Mouse (Mus musculus) left cerebral cortex, adult 8-10 months (tissue): ENCODE data around the gene Agfg1. TPM values are rescaled to one million over a fixed set of nuclear protein-coding genes. Genes with fewer than 3 reads are reported as not detected.

Experiments
- DNase-seq, 2 experiments: peaks; one replicate each; pipeline ENCODE4 v3.0.0; 2022; ENCODE audit warnings: low spot score in 2 of 2
- total RNA-seq, 4 experiments: library from RNA; stranded (reverse); gene quantifications; 2 replicates each; pipeline ENCODE4 v1.2.4; 2022

Gene Agfg1
- total RNA-seq = 10 to 100 TPM; 59.0 to 69.1 (median 62.1) TPM

DNA sequence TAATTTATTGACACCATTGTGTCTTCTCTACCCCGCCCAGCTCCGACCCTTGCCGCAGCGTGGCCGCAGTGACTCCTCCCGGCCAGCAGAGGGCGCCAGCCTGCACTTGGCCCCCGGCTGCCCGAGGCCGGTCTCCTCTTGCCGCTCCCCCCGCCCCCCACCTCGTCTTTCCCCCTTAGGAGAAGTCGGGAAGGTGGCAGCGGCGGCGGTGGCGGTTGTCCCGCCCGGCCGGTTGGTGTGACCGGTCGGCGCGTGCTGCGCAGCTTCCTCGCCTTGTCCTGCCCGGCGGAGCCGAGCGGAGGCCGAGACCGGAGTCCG, at the start of gene Agfg1:
Agfg1 (plus strand) TSS at position 188 of the 318 bp plus-strand sequence.
- DNase-seq = peak; percentile 84 to 87

DNA sequence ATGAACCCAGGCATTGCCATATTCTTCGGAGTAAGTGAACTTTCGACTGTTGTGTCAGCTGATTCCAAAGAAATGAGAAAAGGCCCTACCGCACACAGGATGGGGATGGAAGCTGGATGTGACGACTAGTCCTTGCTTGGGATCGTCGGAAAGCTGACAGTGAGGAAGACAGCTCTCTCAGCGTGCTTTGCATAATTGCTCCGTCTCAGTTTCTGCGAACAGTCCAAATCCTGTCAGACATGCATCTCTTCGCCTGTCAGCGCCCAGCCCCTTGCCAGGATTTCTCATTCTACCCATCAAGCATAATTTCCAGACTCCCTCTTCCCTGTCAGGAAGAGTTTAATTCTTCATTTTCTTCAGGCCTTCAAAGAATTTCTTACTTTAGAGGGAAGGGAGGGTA, 48.2 kb upstream of the Agfg1 start:
- DNase-seq = no peak

DNA sequence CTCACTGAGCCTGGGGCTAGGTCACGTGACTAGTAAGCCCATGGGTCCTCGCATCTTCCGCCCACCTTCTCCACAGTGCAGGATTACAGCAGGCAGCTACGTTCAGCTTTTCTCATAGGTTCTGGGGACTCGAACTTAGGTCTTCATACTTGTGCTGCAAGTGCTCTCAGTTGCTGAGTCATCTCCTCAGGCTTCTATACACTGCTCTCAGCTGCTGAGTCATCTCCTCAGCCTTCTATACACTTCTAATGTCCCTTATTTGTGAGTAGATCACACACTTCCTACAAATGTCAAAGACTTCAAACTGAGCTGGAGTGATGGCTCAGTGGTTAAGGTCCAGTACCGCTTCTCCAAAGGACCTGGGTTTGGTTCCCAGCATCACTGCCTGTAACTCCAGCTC, 47.0 kb upstream of the Agfg1 start:
- no peak for DNase-seq

DNA sequence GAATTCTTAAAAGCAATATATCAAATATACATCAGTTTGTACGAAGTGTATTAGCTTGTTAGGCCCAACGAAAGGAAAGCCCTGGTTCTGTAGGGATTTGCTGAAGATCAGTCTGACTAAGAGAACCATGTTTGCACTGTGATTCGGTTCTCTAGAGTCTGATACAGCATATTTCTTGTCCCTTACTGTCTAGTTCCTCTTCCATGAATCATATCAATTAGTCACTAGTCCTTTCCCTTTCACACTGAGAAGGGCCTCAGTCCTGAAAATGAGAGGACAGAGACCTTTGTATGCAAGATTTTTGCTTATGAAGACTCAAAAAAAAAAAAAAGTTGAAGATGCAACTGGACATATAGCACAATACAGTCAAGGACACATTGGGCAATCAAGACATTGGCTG, 46.2 kb upstream of the Agfg1 start:
- DNase-seq = no peak

DNA sequence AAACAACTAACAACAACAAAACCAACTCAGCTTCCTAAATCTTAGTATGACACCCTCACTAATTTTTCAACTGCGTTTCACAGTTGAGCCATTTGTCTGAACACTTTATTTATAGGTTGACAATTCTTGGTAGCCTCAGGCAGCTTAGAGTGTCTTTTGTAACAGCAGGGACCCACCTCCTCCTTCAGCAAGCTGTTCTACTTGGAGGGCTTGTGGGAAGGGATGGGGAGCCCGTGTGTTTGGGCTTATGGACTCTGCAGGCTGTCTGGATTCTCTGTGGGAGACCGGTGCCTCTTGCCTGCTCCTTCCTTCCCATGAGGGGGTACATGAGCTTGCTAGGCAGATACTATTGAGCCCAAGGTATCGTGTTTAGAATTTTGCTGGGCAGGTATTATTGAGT, 45.3 kb upstream of the Agfg1 start:
- DNase-seq = peak in 1 of 2 experiments; percentile 60

DNA sequence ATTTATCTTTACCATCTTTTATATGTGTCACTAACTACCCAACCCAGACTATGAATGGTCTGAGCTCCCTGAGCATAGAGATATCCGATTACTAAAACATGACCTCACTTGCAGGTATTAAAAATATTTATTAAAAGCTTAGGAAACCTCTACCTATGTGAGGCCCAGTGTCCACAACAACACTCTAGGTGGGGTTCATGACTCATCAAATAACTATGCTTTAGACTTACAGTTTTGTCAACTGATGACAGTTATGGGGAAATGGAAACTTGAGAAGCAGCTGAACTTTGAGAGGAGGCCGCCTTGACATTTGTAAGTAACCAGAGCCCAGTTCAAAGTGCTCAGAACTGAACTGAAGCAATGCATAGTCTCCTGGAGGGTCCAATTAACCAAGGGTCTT, 44.1 kb upstream of the Agfg1 start:
- no peak for DNase-seq

DNA sequence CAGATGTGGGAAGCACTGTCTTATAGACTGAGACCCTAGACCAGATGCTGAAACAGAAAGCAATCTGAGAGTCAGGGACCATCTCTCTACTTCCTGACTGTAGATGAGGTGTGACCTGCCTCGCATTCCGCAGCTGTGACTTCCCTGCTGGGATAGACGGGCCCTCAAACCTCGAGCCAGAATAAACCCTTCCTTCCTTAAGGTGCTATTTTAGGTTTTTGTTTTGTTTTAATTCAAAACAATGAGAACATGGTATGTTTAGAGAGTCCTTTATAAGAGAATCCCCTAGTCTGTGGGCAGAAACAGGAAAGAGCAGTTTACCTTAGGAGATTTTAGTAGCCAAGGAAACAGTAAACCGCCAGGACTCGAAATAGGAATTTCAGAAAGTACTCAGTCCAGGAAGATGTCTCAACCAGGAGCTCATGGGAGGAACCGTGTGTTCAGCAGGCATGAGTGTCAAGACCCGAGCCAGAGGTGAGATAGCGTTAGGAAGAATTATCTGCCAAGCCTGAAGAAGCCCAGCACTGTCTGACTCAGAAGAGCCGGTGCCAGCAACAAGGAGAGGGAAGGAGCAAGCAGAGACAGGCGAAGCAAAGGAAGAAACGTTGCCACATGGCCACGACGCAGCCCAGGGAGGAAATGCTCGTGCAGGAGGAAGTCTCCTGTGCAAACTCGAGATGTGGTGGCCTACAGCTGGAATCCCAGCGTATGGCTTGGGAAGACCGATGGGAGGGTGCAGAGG, 43.4 kb upstream of the Agfg1 start:
- DNase-seq = no peak

DNA sequence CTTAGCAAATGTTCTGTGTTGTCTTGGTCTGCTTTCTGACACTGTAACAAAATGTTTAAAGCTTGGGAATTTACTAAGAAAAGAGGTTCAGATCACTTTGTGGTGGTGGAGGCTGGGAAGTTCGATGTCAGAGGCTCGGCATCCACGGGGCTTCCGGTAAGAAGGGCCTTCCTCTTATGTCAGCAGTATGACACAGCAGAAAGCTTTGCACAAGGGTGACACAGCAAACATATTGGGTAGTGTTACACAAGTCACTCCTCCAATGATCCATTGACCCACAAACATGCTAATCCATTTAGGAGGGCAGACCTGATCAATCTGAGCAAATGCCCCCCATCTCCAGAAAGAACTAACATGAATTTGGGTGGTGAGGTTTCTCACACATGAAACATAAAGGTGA, 42.2 kb upstream of the Agfg1 start:
- no peak for DNase-seq

DNA sequence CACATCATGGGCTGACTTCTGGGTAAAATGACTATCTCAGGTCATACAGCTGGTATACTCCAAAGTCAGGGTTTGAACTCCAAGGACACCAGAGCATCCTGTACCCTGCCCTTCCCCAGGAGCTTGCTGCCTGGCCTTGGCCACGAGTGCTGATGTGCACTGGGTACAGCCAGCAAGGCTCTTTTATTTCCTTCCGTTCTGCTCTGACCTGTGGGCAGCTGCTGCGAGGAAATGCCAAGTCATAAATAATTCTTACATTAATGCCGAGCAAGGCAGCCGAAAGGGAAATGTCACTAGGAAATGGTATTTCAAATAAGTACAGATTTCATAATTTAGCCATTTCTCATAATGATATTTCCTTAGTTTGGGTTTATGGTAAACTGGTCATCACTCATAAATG, 41.0 kb upstream of the Agfg1 start:
- DNase-seq = no peak

DNA sequence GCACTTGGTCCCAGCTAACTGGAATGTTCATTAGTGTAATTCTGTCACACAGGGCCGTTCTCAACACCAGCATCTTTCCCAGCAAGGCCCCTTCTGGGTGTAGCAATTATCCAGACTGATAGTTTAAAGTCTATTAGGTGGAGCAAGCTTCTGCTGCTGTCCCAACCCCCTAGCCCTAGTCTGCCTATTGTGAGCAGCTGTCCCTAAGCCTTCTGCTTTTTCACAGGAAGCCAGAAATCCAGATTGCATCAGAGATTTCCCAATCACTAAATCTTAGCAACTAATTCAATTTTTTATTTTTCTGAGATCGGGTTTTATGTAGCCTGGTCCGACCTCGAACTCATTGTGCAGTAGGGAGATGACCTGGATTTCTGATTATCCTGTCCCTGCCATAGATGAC, 40.4 kb upstream of the Agfg1 start:
- no peak for DNase-seq

DNA sequence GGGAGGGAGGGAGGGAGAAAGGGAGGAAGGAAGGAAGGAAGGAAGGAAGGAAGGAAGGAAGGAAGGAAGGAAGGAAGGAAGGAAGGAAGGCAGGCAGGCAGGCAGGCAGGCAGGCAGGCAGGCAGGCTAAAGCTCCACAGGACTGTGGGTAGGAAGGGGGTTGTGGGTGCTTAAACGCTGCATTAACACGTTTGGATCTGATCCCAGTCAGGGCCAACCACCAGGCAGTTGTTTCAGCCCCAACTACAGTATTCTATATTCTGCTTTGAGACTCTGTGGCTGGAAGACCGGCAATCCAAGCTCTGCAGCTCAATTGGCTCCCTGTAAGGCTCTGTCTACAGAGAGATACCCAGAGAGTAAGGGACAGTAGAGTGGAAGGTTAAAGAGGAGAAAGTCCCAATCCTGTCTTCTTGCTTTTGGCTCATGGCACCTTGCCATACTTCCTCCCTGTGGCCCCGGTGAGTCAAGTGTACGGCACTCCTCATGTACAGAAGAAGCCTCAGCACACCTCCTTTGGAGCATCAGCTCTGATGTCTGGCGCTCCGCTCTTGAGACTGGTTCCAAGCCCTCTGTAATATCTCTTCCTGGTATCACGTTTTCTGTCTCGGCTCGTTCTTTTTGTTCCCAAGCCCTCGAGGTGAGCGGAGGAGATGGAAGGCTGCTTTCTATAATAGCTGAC, 38.0 kb upstream of the Agfg1 start:
- no peak for DNase-seq

DNA sequence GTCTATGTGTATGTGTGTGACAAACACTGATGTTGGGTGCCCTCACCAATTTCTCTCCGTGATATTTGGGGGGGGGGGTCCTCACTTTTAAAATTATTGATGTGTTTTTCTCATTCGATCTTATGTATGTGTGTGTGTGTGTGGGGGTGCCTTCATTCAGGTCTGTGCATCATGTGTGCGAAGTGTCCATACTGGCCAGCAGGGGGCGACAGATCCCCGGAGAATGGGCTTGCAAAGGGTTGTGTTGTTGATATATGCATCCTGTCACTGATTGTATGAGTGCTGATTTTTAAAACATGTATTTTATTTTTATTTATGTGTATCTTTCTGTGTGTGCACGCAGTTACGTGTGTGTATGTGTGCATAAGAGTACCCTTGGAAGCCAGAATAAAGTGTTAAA, 35.7 kb upstream of the Agfg1 start:
- DNase-seq = no peak

DNA sequence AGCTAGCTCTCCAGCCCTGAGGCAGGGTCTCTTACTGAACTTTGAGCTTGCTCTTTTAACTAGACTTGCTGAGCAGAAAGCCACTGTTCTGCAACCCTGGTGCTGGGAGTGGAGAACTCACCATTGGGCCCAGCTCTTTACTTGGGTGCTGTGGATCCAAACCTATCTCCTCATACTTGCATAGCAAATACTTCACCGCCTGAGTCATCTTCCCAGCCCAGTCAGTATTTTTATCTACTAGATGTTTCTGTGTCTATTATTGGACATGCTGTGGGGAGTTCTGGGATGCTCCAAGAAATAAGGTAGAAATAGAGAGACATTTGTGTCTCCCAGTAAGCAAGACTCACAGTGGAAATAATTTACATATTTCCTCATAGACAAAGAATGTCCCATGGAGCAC, 35.2 kb upstream of the Agfg1 start:
- no peak for DNase-seq

DNA sequence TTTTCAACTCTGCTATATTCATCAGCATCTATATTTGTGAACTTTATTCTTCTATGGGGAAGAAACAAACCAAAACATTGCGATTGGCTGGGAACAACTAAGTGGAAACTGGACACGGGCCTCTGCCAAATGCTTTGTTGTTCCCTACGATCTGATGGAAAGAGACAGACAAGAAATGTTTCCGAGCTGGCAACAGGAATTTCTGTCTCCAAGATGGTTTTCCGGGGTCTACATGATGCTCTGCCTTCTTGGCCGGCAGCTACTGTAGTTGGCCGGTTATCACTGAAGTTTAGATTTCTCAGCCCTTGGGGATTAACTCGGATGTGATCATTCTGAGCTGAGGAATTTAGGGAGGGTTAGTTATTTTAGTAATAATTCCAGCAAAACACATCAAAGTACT, 32.9 kb upstream of the Agfg1 start:
- DNase-seq = no peak

DNA sequence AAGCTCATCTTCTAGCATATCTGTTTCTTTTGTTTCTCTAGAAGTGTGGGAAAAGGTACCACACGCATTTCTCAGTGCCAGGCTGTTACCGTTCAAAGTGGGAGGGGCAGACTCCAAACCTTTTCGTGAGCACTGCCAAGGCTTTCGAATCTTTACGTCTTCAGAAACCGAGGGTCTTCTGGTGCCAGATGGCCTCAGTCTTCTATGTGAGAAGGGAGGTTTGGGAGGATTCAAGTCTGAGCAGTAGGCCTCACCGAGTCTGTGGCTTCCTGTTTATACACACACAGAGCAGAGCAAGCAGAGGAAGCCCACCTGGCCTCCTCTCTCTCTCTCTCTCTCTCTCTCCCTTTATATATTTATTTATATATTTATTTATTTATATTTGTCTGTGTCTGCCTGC, 32.1 kb upstream of the Agfg1 start:
- no peak for DNase-seq

DNA sequence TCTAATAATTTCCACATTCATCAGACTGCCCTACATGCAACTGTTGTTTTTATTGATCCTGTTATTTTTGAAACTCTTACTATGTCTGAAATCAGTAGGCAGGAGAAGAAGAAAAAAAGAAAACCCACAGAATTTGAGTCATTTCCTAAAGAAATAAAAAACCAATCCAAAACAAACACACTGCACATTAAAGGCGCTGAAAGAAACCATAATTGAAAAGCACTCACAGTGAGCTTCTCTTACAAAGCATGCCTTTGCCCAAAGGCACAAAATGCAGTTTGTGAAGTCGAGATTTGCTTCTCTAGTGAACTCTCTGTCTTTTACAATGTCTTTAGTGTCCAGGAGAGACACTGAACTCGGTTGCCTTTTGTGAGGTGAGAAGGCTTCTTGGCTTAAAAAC, 30.7 kb upstream of the Agfg1 start:
- no peak for DNase-seq

DNA sequence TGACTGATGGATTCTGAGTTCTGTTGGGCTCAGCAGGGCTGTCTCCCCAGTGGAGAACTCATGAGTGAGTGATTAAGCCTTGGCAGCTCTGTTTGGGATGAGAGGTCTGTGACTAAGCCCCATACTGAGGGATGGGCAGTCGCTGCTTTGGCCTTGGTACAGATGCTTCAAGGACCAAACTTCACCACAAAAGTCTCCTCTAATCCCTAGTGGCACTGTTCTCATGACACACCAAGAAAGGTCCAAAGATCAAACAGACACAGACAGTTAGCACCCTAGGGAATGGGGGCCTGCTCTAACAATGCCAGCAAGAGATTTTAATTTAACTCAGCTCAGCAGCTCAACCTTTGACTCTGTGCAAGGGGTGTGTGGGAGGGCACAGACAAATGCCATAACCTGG, 27.5 kb upstream of the Agfg1 start:
- no peak for DNase-seq

DNA sequence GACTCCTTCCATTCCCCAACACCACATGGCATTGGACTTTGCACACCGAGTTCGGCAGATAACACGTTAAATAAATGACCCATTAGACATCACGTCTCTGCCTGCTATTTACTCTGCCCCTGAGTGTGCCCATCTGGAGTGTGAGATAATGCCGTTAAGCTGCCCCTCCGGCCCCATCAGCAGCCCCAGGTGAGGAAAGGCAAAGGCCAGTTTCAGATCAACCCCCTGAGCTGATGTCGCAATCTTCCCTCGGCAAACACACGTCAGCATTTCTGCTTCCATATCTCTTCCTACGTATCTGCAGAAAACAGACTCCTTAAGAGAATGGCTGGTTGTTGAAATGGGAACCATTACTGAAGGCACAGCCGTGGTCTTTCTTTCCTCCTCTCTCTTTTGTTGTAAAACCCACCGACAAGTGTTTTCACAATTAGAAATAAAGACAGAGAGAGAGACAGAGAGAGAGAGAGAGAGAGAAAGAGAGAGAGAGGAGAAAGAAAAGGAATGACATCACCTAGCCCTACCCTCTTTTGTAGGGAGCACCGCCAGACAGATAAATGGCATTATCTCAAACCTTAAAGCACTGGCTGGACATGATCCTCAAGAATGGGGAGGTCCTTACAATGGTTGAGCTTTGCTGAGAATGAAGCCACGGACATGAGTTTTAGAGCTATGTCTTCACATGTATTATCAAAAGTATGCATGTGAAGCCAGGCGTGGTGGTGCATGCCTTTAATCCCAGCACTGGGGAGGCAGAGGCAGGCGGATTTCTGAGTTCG, 23.2 kb upstream of the Agfg1 start:
- no peak for DNase-seq

DNA sequence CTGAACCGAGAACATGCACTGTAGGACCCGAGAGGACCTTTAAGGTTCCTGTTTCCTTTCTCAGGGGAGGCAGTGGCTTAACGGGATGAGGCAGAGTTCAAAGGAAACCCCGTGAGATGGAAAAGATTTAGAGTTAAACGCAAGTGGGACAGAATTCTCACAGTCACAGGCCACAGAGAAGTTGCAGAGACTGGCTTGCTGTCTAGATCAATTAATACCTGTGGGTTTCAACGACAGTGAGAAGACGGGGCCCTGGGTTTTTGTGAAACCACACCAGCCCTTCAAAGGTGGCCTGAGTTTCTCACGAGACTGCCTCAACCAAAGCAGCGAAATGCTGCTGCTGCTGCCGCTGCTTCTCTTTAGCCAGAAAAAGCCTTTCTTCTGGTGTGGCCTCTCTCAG, 19.9 kb upstream of the Agfg1 start:
- no peak for DNase-seq

DNA sequence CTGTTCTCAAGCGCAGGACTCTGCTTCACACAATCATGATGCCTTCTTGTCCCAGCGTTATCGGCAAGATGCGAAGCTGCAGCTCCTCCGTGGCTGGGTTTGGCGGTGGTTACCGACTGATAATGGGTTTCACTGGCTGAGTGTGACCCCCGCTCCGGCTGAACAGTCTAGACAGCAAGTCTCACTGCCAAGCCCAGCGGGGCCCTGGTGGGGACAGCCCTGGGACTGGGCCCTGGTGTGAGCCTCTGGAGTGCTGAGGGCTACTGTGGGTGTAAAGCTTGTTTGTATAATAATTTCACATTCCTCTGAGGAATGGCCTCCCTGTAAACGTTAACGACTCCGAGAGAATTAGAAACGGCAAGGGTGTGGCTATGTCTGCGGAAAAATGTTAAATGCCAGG, 19.1 kb upstream of the Agfg1 start:
- DNase-seq = no peak

DNA sequence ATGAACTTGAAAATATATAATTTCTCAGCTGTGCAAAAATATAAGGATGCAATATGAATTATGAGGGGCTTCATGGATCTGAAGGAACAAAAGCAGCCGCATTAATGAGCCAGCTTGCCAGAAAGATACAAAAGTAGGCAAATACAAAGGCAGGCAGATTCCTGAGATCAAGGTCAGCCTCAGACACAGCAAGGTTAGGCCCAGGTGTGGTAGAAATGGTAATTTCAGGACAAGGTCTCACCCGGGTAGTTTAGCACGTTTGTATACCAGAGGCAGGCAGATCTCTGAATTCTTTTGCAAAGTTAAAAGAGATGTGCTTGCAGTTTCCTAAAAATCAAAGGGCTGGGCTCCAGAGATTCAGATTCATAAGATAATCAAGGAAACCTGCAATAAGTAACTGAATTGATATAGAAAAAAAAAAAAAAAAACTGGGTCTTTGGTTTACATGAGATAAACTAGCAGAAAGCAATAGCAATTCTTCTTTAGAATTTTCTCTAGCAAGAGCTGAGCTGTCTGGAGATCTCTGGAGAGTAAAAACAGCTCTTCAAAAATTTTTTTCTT, 18.6 kb upstream of the Agfg1 start:
- DNase-seq = no peak

DNA sequence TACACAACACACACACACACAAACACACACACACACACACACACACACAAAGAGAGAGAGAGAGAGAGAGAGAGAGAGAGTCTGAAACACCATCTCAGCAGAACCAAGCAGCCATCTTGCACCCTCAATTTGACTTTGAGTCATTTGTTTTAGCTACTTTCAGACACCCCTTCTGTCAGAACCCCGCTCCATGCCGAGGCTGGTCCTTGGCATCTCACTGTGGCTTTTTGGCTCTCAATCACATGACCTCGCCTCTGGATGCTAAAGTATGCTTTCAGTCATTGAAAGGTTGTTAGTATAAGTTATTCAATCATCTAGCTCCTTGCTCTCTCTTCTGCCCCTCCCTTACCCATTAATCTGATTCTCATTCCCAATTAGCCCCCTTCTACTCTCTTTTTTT, 17.4 kb upstream of the Agfg1 start:
- no peak for DNase-seq
